Mouse (Mus musculus) mouse embryonic stem cell (cell line): ENCODE data around the gene Ephb4.

Source experiments
- in situ Hi-C, 2 experiments: fragments of 300-500 bp; cut with MboI; formaldehyde crosslinking; loops; 1 replicate in 1 of 2; 3 replicates in 1 of 2; pipeline ENCODE4 v1.14.3; 2019 to 2020; ENCODE audit warnings: low sequenced_read_pairs in 2 of 2, low pct_unique_long_range_greater_than_20kb in 1 of 2, mixed read lengths in 1 of 2; ENCODE audit not compliant: unreplicated experiment in 1 of 2

Ephb4 gene

DNA sequence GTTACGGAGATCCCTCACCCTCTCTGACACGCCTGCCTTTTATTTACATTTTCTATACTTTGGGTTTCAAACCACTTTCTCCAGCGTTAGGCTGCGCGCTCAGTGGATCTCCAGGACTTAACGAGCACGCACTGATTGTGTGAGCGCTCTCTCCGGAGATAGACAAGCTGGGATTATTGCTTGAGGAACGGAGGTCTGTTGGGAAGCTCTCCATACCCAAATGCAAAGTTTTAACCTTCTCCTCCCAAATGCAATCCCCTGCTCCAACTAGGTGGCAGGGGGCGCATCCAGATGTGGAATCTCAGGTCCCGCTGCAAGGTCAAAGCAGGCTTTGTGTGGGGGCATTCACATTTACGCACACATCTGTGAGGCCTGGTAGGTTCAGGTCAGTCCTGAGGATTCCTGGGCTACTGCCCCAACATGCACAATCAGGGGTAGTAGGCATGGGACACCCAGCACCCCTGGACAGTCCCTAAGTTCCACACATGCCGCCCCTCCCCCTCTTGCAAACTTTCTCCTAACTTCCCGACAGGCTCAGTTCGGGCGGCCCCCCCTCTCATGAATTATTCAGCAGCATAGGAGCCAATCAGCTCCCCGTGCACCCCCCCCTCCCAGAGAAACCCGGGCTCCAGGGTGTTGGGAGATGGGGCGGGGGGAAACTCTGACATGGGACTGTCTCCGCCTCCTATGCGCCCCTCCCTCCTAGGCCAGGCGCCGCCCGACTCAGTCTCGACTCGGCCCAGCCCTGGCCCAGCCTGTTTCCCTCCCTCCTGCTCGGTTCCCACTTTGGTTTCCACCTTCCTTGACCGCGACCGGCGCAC is at the start of gene Ephb4:
Gene Ephb4 (plus strand): TSS at position 726 of the 821 bp plus-strand sequence.
- in situ Hi-C loops = no loop called here

DNA sequence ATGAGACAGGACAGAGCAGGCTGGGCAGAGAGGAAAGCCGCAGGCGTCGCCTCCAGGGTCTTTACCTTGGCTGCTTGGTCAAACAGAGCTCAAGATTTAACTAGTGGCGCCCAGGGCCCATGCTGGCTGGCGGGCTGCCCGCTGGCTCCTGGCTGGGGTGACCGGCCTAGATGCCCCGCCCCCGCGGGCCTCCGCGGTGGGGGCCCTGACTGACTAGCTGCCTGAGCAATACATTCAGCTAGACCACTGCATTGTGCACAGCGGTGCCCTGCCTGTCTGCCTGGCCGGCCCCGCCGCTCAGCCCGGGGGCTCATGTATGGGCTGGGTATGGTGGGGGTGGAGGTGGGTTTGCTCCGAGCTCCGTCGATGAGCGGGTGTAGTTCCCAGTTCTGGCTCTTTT is 48.7 kb upstream of the Ephb4 start:
- in situ Hi-C loops = no loop called here

DNA sequence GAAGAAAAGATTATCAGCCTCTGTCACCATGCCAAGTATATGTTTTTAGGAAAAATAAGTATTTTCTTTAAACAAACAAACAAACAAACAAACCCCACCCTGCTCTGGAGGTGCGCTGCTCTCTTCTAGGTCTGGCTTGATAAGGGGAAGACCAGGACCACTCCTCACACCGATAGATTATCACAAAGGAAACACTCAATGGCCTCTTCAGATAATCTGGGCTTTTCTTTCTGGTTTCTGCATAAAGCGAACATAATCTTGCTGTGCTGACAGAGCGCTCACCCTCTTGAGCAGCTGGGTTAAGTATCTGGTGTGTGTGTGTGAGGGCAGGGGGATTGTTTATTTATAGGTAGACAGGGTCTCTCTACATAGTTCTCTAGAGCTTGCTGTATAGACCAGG is 46.3 kb upstream of the Ephb4 start:
- in situ Hi-C loops = no loop called here

DNA sequence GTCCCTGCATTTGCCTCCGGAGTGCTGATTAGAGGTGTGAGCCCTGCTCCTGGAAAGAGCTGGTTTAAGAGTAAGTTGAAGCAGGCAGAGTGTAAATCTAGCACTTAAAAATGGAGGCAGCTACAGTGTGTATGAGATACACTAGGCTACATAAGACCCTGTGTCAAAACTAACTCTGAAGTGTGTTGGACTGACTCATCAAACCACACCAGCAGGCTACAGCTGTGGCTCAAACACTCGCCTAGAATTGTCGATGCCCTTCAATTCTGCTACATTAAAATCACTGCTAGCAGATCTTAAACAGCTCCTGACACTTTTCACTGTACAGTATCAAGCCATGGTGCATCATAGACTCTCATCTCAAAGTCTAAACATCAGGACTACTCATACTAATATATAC is 45.7 kb upstream of the Ephb4 start:
- in situ Hi-C loops = no loop called here

DNA sequence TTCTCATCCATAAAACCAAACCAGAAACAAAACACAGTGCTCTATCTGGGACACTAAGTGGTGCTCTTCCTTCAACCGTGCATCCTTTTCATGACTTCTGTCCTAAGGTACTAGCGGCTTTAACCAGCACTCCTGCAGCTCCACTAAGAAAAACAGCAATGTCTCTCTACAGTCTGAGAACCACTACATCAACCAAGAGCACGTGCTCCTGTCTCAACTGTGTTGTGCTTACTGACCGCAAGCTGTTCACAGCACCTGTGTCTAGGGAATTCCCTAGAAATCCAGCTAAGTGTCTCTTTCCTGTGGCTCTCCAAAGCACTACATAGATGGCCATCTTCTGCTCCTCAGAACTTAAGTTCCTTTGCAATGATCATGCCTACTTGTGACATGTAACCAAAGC is 45.1 kb upstream of the Ephb4 start:
- in situ Hi-C loops = no loop called here

DNA sequence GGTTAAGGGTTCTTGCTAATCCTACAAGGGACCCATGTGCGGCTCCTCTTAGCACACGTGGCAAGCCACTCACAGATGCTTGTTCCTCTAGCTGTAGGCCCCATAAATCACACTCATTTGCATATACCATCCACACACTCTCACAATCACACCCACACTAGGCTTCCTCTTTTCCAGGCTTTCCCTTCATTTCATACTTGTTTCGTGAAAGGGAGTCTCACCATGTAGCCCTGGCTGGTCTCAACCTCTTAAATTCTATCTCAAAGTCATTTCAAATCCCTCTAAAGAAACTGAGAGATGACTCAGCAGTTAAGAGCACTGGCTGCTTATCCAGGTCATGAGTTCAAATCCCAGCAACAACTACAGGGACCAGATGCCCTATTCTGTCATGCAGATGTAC is 44.1 kb upstream of the Ephb4 start:
- in situ Hi-C loops = no loop called here

DNA sequence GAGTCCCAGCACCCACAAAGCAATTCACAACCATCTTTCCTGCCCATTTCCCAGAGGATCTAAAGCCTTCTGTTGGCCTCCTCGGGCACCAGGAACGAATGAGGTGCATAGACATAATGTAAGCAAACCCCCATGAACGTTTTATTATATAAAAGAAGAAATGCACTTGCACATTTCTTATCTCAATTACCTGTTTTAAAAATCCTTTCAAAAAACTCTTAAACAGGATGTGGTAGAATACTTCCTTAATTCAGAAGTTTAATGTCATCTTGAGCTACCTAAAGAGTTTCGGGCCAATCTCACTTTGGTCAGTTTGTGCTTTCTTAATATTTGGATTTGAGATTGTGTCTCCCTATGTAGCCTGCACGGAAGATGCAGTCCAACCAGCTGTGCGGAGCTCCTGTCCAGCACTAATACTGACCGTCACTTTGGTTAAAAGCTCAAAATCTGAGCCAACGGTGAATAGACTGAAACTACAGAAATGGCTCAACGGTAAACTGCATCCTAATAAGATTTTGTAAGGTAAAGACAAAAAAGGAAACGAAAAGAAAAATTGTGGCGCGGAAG is 43.4 kb upstream of the Ephb4 start:
- in situ Hi-C loops = no loop called here

DNA sequence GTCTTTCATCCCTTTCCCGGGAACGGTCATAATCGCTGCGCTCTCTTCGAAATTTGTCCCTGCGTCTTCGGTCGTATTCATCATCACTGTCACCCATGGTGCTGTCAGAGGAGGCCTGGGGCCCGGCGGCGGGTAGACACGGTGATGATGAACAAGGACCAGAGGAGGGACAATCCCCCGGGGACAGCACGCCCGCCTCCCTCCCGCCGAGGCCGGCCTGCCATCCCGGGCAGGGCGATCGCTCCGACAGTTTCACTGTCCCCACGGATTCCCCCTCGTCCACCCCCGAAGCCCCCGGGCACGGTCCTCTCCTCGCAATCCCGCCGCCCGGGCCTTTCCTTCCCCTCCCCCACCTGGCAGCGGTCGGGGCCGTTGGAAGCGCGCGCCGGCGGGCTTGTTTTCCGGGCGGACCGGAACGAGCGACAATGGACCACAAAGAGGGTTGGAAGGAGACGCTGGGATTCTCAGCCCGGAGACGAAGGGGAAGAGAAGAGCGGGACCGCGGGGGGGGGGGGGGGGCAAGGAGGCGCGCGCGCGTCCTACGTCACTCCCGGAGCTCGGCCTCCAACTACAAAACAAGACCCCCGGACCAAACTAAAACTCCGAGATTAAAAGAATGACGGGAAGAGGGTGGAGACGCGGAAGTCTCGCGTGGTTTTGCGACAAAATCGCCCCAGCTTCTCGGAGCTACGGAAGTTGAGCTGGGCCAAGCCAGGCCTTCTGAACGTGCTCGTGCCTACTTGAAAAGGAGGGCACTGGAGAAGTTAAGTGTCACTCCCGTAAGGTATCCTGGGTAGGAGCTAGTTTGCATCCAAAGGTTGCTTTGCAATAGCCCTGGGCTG is 42.6 kb upstream of the Ephb4 start, which contains the start of gene Srrt:
Gene Srrt (minus strand): TSS at position 604 of the 842 bp plus-strand sequence.
- in situ Hi-C loops = no loop called here

DNA sequence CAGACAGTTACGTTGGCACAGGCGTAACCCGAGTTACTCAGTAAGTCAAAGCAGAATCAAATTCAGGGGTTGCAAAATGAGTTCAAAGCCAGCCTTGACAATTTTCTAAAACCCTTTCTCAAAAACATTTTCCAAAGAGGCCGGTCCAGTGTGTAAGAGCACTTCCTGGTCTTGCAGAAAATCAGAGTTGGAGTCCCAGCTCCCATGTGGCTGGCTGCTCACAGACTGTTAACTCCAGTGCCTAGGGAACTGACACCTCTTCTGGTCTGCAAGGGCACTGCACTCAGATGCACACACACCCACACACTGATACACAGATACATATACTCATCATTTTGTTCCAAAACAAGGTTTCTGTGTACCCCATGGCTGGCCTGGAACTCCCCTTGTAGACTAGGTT is 41.6 kb upstream of the Ephb4 start:
- in situ Hi-C loops = no loop called here

DNA sequence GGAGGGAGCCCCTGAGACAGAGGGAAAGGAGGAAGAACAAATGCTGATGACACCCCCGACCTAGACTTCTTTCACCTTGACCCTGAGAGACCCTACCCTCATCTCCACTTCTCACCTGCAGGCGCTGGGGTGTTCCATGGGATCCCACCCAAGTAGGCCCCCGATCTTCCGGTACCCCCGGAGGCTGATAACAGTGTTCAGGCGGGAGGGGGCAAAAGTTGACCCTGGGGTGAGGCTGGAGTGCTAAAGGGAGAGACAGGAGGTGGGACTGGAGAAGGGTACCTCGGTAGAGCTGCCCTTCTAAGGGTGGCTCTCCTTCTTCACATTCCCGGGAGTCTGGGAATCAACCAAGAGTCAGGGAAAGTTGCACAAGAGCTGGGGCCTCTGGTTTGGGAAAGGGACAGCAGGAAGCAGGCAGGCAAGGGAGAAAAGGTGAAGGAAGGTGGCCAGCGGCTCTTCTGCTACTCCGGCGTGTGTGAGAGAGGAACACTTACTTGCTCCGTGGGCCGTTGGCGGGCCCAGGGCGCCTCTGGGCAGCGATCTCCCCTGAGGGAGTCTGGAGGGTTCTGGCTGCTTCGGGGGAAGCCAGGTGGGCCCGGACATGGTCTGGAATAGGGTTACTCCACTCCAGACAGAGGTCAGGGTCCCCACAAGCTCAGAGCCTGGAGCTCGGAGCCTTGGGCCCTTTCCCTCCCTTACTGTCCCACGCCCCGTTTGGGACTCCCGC is 36.3 kb upstream of the Ephb4 start:
- in situ Hi-C loops = no loop called here

DNA sequence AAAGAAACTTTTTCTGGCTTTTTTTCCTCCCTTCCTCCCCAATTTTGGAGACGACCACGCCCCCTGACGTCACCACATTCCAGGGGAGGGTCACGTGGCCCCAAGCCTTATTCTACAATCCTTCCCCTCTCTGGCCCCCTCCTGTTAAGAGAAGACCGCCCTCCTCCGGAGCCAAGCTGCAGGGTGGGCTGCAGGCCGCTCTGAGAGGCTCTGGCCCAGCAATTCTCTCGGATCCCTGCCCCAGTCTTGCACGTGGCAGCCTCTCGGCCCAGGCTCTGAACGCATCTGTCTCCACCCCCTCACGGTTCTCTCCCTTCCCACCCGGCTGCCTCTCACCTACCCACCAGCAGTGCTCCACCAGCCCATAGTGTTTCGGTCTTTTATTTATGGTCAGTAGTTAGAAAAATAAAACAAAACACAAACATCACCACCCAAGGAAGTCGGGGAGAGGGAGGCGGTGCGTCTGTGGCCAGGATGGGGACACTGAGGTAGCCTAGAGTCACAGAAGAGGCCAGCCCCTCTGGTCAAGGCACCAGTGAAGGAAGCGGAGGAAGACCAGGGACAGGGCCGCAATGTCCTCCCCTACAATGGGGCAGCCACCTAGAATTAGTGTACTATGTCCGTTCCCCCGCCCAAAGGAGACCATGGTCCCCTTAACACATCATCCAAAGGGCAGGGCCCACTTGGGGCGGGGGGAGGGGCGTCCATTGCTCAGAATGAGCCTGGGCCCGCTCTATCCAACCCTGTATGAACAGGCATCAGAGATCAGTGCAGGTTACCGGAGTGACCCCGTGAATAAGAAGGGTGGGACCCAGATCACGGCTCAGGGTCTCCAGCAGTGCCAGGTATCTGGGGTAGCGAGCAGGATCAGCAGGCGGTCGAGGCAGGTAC is 35.5 kb upstream of the Ephb4 start, which contains the start of gene Trip6:
Gene Trip6 (minus strand): TSS at position 212 of the 891 bp plus-strand sequence.
- in situ Hi-C loops = no loop called here

DNA sequence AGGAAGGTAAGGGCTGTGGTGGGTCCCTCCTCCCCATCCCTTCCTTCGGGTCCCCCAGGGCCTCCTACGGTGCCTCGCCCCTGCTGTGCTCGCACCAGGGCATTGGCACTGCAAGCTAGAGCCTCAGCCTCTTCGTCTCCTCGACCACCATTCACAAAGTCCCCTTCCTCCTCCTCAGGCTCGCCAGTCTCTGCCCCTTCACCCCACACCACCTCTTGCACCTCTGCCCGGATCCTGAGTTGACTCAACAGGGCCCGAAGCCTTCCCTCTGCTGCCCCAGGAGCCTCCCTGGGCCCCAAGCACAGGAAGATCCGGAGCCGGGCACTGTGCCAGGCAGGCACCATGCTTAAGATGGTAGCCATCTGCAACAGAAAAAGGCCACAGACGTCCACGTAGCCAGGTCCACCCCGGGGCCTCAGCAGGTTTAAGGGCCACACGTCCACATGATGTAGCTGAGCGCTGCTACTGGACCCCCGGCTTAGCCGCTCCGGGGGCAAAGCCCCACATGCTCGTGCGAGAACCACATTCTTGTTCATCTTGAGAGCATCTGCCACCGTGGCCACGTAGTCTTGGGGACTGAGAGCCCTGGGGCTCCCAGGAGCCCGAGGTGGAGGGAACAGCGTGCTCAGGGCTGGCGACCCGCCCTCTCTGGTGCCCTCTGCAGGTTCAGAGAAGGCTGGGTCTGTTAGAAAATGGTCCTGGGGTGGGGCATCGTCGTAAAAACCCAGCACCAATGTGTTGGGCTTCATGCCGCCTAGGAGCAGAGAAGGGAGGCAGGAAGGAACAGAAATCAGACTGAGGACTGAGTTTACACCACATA is 34.6 kb upstream of the Ephb4 start:
- in situ Hi-C loops = no loop called here

DNA sequence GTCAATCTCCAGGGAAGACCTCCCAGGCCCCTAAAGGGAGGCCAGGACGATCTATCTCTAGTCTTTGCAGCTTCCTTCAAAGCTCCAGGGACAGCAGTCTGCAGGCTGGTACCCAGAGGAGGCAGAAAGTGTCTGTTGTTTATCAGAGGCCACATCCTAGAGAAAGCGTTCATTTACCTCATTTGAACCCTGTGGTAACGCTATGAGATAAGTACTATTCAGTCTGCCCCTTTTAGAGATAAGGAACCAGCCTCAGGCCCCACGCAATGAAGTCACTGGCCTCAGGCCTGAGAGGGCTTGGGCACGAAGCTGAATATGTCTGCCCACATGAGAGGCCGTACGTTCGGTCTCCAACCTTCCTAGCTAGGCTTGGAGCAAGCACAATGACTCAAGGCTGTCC is 32.5 kb upstream of the Ephb4 start:
- in situ Hi-C loops = no loop called here

DNA sequence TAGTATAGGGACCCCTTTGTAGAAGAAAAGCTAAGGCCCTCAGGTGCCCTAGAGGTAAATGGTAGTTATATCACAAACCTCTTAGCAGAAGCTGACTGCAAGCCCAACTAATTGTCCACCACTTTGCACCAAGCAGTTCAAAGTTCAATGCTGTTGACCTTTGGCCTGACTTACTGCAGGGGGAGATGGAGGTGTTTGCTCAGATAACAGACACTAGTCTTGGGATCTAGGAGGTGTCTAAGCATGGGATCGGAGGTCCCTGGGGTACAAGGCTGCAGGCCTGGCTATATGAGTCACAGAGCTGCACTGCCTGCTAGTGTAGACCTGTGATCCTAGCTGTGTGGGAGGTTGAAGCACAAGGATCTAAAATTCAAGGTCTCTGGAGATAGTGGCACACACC is 31.3 kb upstream of the Ephb4 start:
- in situ Hi-C loops = no loop called here

DNA sequence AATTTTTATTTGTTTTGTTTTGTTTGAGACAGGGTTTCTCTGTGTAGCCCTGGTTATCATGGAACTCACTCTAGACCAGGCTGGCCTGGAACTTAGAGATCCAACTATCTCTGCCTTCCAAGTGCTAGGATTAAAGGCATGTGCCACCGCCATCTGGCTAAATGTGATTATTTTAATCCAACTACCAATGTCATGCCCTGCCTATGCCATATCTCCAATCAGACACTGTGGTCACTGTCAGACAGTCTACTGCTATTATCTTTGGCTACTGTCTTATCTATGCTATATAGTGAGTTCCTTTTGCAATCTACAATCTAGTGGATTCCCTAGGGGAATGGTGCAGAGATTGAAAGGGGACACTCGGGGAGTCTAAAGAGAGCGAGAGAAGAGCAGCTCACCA is 28.9 kb upstream of the Ephb4 start:
- in situ Hi-C loops = no loop called here

DNA sequence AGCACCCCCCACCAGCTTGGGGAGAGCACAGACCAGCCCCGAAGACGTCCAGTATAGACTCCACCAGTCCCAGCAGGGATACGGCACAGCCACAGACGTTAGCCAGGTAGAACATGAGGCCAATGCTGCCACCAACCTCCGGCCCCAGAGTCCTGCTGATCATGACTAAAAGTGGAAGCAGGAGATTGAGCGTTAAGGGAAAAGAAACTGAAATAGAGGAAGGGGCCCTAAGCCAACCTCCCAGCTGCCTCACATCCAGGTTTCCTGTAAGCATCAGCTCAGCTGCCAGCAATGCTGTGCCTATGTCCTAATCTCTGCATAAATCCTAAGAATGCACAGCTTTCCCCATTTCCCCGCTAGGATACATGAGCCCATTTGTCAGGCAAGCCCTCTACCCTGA is 19.0 kb upstream of the Ephb4 start:
- in situ Hi-C loops = no loop called here

DNA sequence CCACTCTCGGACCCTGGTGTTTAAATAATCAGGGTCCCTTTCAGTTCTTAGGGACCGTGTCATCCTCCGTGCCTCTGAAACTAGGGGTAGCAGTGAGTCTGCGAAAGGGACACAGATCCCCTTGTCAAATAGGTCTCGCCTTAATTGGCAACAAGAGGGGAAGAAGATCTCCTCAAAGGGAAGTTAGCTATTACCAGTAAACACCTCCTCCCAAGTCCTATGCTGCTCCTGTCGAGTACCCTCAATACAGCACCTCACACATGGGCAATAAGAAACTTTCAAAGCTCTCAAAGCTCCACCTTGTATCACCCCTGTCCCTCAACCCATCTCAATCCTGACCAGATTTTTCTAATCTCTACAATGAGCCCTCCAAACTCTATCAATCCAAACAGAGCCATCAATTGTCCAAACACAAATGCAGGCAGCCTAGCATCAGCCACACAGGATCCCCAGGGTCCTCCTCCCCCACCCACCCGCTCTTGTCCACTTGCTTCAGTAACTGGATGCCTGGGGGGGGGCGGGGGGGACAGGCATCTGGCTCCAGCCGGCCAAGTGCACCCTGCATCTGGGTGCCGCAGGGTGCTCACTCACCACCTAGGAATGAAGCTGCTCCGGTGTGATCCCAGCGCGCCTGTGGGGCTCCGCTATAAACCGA is 16.9 kb upstream of the Ephb4 start:
- in situ Hi-C loops = no loop called here
